Mouse (Mus musculus) layer of hippocampus, adult 11-12 months (tissue): ENCODE results near the gene Zfp971.
"Not testable (repeated sequence)": the region's sequence is repeated elsewhere in the genome, so short reads cannot be mapped to it uniquely, and the experiment has no call there.

ENCODE experiments used
- DNase-seq: peaks from one replicate; pipeline ENCODE4 v3.0.0; 2022; ENCODE audit warnings: low spot score

Gene Zfp971

DNA sequence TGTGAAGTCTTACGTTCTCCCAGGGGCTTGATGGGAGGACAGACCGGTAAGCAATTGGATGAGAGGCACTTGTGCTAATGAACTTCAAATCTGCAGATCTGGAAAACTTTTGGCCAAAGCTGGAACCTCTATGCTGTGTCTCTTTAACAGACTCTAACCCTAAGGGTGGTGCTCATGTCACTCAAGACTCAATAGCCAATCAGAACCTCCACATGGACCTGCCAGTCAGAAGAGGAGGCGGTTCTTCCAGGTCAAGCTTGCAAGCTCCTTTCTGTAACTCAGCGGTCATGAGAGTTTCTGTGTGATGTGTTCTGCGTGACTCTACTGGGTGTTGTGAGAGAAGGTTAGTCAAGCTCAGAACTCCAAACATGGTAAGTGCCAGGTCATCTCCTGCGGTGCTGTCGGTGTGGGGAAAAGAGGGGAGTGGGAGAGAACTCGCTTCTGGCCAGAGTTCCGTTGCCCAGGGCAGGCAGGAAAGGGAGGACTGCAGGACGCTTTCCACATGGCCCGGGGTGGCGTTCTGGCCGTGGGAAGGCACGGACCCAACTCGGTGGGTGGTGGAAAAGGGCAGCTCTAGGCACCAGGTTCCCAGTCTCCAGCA lies at the start of gene Zfp971:
Zfp971 (plus strand) TSS at position 274 of the 601 bp plus-strand sequence.
- DNase-seq: peak; percentile 66

DNA sequence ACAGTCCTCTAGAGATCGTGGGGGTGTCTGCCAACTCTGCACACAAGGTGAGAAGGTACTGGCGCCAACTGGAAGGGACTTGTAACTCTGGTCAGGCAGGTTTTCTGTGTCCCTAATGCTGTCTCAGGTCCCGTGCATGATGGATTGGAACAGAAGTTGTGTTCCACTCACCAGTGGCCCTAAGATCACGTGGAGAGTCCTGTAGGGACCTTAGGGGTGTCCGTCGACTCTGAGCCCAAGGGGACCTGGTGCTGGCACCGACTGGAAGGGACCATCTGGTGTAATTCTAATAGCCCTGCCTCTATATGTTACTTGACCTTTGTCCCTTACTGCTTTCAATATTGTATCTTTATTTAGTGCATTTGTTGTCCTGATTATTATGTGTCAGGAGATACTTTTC lies 48.3 kb upstream of the Zfp971 start:
- not testable (repeated sequence) for DNase-seq

DNA sequence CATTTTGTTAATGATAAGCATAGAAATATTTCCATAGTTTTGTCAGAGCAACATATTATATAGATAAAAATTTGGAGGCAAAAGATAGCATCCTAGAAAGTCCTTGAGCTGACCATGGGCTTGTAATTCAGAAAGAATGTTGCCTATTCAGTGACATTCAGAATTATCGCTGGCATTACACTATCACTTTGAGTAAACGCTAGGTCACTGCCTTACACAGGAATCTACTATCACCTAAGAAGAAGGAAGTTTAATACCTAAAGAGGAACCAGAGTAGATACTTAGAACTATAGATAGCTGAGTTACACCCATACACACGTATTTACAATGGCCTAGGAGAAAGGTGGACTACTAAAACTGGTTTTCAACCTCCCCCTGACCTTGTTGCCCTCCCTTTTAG lies 3.6 kb upstream of the Zfp971 start:
- not testable (repeated sequence) for DNase-seq

DNA sequence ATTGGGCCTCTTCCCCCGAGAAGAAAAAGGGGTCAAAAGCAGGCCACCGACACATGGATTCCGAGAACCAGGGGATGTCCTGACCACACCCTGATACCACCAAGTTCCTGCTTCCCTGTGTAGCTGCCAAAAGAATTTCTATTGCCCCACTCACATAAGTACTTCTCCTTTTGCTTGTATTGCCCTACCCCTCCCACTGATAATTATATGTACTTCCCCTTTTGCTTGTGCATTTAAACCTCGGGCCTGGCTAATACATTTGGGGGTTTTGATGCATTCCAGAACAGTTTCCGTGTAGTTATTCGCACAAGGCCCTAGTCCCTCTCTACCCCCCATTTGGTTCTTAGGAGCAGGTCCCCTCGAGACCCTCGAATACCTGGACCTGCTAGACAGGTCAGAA lies 2.3 kb upstream of the Zfp971 start:
- DNase-seq: not testable (repeated sequence)

DNA sequence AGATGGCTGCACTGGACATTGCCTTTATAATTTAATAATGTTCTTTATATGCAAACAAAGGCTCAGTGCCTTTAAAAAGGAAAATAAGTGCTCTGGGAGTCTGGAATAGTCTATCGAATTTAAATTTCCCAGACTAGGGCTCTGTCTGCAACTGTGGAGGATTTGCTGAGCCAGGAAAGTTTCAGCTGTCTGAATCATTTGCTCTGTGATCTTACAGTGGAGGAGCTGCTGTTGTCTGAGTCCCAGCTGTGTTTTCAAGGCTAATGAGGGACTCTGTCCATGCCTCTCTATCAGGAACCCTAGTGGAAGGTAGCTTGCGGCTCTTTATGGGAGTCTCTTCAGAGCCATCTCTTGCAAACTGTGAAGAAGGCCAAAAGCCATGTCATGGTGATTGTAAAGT lies 777 bp downstream of the Zfp971 start:
- DNase-seq: not testable (repeated sequence)

DNA sequence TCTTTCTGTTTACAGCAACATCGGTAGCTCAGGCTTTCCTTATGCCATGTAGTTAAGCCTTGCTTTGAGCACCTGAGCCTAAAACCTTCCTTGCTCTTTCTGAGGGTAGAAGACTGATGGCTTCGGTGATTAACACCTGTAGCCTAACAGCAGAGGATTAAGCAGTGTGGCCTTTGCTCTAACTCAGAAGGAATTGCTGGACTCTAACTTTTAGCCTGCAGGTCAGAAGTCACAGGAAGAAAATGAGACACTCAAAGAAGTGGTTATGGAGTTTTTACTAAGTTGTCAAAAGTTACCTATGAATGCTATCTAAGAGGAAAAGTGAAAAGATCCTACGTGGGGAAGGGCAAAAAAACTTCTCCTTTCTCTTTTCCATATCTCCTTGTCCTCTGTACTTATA lies 4.5 kb downstream of the Zfp971 start:
- not testable (repeated sequence) for DNase-seq

DNA sequence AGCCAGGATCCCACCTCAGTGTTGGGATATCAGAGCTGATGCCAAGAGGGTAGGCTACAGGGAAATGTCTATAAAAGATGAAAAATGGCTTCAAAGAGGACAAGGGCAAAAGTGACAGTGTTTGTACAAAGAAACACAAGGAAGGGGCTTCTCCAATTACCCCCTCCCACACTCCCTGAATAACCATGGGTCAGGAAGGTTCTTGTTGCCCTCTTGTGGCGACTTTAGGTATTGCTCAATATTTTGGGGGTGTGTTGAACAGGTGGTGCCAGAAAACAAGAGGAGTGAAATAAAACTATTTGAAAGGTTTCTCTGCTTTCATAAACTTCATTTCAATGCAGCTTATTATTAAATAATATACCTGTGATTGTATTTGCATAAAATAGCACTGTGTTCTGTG lies 35.1 kb downstream of the Zfp971 start:
- DNase-seq: peak; percentile 69

DNA sequence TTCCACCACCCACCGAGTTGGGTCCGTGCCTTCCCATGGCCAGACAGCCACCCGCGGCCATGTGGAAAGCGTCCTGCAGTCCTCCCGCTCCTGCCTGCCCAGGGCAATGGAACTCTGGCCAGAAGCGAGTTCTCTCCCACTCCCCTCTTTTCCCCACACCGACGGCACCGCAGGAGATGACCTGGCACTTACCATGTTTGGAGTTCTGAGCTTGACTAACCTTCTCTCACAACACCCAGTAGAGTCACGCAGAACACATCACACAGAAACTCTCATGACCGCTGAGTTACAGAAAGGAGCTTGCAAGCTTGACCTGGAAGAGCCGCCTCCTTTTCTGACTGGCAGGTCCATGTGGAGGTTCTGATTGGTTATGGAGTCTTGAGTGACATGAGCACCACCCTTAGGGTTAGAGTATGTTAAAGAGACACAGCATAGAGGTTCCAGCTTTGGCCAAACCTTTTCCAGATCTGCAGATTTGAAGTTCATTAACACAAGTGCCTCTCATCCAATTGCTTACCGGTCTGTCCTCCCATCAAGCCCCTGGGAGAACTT lies 55.2 kb downstream of the Zfp971 start, which contains the start of gene Zfp931:
Zfp931 (minus strand) TSS at position 311 of the 552 bp plus-strand sequence.
- DNase-seq: peak; percentile 35
